Mouse (Mus musculus) gastrocnemius, postnatal 4 days (tissue): ENCODE measurements around the gene Zfp334. TPM values are rescaled to one million over a fixed set of nuclear protein-coding genes. Genes with fewer than 3 reads are reported as not detected.
A peak's percentile ranks its signal among the peaks of the same experiment; 100 is the strongest.

ENCODE experiments used
- DNase-seq, 2 experiments: peaks; one replicate each; pipeline ENCODE4 v3.0.0; 2021 to 2022; ENCODE audit warnings: low spot score in 2 of 2, mixed read lengths in 2 of 2
- total RNA-seq, 2 experiments: library from RNA; stranded (reverse); gene quantifications; 2 replicates each; pipeline ENCODE4 v1.2.3; 2021

Gene Zfp334
- total RNA-seq, 2 experiments from 2014 or later = 5.3 to 6.0 TPM

- DNase-seq = no peak
Observed at GRCm38 (mm10) chr2:165380050-165380449, 8.0 kb downstream of the Zfp334 start.

GRCm38 (mm10) chr2:165376001-165376400 lies 12.1 kb downstream of the Zfp334 start:
- DNase-seq = no peak

GRCm38 (mm10) chr2:165375478-165375877 lies 12.6 kb downstream of the Zfp334 start:
- DNase-seq = no peak

GRCm38 (mm10) chr2:165371066-165371465 lies 17.0 kb downstream of the Zfp334 start:
- no peak for DNase-seq

- no peak for DNase-seq
Observed at GRCm38 (mm10) chr2:165370348-165370747, 17.7 kb downstream of the Zfp334 start.

- DNase-seq = no peak
Observed at GRCm38 (mm10) chr2:165368496-165368895, 19.6 kb downstream of the Zfp334 start, which contains the start of gene Zfp663. Gene Zfp663 (minus strand): TSS chr2:165368729.

GRCm38 (mm10) chr2:165367868-165368439 lies 20.1 kb downstream of the Zfp334 start:
- DNase-seq = no peak

- no peak for DNase-seq
Observed at GRCm38 (mm10) chr2:165367047-165367520, 21.0 kb downstream of the Zfp334 start.

GRCm38 (mm10) chr2:165364334-165365091 lies 23.5 kb downstream of the Zfp334 start:
- peak; percentile 35 to 62 for DNase-seq

GRCm38 (mm10) chr2:165363282-165363681 lies 24.8 kb downstream of the Zfp334 start:
- DNase-seq = no peak

- DNase-seq = peak in 1 of 2 experiments; percentile 69
Observed at GRCm38 (mm10) chr2:165360861-165361260, 27.2 kb downstream of the Zfp334 start.

- DNase-seq = no peak
Observed at GRCm38 (mm10) chr2:165351828-165352513, 36.1 kb downstream of the Zfp334 start.

GRCm38 (mm10) chr2:165349466-165349865 lies 38.6 kb downstream of the Zfp334 start:
- DNase-seq = no peak

- no peak for DNase-seq
Observed at GRCm38 (mm10) chr2:165346180-165346579, 41.9 kb downstream of the Zfp334 start.

GRCm38 (mm10) chr2:165337191-165337590 lies 50.9 kb downstream of the Zfp334 start:
- no peak for DNase-seq

- no peak for DNase-seq
Observed at GRCm38 (mm10) chr2:165332610-165333210, 55.3 kb downstream of the Zfp334 start.

- no peak for DNase-seq
Observed at GRCm38 (mm10) chr2:165329703-165330102, 58.4 kb downstream of the Zfp334 start.

- DNase-seq = no peak
Observed at GRCm38 (mm10) chr2:165328746-165329145, 59.3 kb downstream of the Zfp334 start.

GRCm38 (mm10) chr2:165327386-165327785 lies 60.7 kb downstream of the Zfp334 start:
- no peak for DNase-seq

- DNase-seq = peak; percentile 90 to 94
Observed at GRCm38 (mm10) chr2:165326304-165327190, 61.5 kb downstream of the Zfp334 start, which contains the start of gene Elmo2. Gene Elmo2 (minus strand): TSS chr2:165326479.
